Mouse (Mus musculus): ENCODE measurements around the gene Kcnh1.

DNA sequence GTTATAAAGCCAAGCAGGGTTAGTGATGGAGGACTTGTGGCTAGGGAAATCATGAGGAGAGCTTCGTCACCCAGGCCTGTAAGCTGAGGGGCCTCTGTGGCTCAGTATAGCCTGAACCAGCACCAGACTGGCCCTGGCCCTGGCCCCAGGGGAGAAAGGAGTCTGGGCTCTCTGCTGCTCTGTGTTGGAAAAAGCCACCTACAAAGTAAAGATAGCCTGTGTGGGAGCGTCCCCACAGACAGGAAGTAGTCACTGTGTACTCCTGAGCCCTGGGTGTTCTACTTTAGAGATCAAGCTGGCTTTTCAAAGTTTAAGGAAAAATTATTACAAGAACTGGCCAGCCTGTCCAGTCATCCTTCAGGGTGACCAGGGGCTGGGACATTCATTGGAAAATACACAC lies 306.9 kb downstream of the Kcnh1 start:
- TF ChIP-seq CTCF (IDR thresholded peaks at IDR 0.05; ENCODE audit: low read depth, low read length) (no peak), POLR2A (IDR thresholded peaks at IDR 0.05; ENCODE audit: insufficient read depth, low read length) (no peak)

Data from ES-Bruce4 (cell line).